Mouse (Mus musculus) embryonic fibroblast, embryonic 13.5 days (primary cell): ENCODE results near the gene Eps8l3.

Experiments
- CTCF ChIP-seq: IDR thresholded peaks from 2 replicates; pipeline ENCODE4 v1.5.1; 2011; ENCODE audit warnings: mild to moderate bottlenecking, control low read depth, low read length, moderate library complexity, borderline replicate concordance; ENCODE audit not compliant: insufficient read depth
- POLR2A ChIP-seq: IDR thresholded peaks from 2 replicates; pipeline ENCODE4 v1.6.1; 2011; ENCODE audit warnings: low read depth, mild to moderate bottlenecking, control low read depth, low read length, moderate library complexity

GRCm38 (mm10) chr3:107939403-107939802, 62.4 kb downstream of the Eps8l3 start:
- no peak for TF ChIP-seq POLR2A
- TF ChIP-seq CTCF, result peak; percentile 89; the same call in 1 of the 2 replicates
